Mouse (Mus musculus) embryonic facial prominence, embryonic 14.5 days (tissue): ENCODE measurements around the gene Rhbdd3. TPM values are rescaled to one million over a fixed set of nuclear protein-coding genes. Genes with fewer than 3 reads are reported as not detected.
"Not testable (repeated sequence)": the region's sequence is repeated elsewhere in the genome, so short reads cannot be mapped to it uniquely, and the experiment has no call there.

Experiments
- ATAC-seq: fragments of 200-750 bp; cut with Nextera tagmentation; 2 replicates; pipeline ENCODE4 v1.8.0; 2017; ENCODE audit warnings: low read depth, moderate number of reproducible peaks, moderate TSS enrichment
- DNase-seq: peaks from one replicate; pipeline ENCODE4 v3.0.0-alpha.2; 2015; ENCODE audit warnings: low spot score
- H3K27ac ChIP-seq: fragments of 300-500 bp; sonication (generic); replicated peaks from 2 replicates; pipeline ENCODE4 v1.5.1; 2014; ENCODE audit warnings: low read depth, mild to moderate bottlenecking, low read length, moderate library complexity
- H3K27me3 ChIP-seq: fragments of 300-500 bp; sonication (generic); replicated peaks from 2 replicates; pipeline ENCODE4 v1.6.1; 2014; ENCODE audit warnings: low read length; ENCODE audit not compliant: control insufficient read depth, insufficient read depth
- H3K36me3 ChIP-seq: fragments of 300-500 bp; sonication (generic); 2 replicates; pipeline ENCODE4 v1.6.1; 2014; ENCODE audit warnings: low read length, mixed read lengths; ENCODE audit not compliant: control insufficient read depth, insufficient read depth
- H3K4me1 ChIP-seq: fragments of 300-500 bp; sonication (generic); 2 replicates; pipeline ENCODE4 v1.6.1; 2014; ENCODE audit warnings: antibody characterized with exemption, low read length; ENCODE audit not compliant: control insufficient read depth, insufficient read depth
- H3K4me2 ChIP-seq: fragments of 300-500 bp; sonication (generic); 2 replicates; pipeline ENCODE4 v1.6.1; 2014; ENCODE audit warnings: low read depth, mild to moderate bottlenecking, low read length, moderate library complexity, mixed read lengths
- H3K4me3 ChIP-seq: fragments of 300-500 bp; sonication (generic); 2 replicates; pipeline ENCODE4 v1.5.1; 2014; ENCODE audit warnings: low read depth, mild to moderate bottlenecking, low read length
- H3K9ac ChIP-seq: fragments of 300-500 bp; sonication (generic); 2 replicates; pipeline ENCODE4 v1.6.1; 2014; ENCODE audit warnings: low read depth, mild to moderate bottlenecking, low read length, moderate library complexity, mixed read lengths
- H3K9me3 ChIP-seq: fragments of 300-500 bp; sonication (generic); 2 replicates; pipeline ENCODE4 v1.6.1; 2016; ENCODE audit warnings: low read length; ENCODE audit not compliant: control insufficient read depth
- WGBS: fragments of 180-500 bp; shearing (Covaris S2); extraction: QIAGEN DNeasy Blood & Tissue Kit; methylation state at CpG from one replicate; pipeline ENCODE4 v1.1.7; 2014; 5-methylcytosine and 5-hydroxymethylcytosine counted together
- polyA plus RNA-seq: library from polyadenylated mRNA; unstranded; fragments of >200 nt; fragmentation: Nextera tagmentation; extraction: Ambion mirVana; gene quantifications from 2 replicates; pipeline ENCODE4 v1.2.1, GENCODE M21; 2014

The Rhbdd3 gene
- polyA plus RNA-seq, 1 experiment from 2014 or later, result 21.8 TPM

DNA sequence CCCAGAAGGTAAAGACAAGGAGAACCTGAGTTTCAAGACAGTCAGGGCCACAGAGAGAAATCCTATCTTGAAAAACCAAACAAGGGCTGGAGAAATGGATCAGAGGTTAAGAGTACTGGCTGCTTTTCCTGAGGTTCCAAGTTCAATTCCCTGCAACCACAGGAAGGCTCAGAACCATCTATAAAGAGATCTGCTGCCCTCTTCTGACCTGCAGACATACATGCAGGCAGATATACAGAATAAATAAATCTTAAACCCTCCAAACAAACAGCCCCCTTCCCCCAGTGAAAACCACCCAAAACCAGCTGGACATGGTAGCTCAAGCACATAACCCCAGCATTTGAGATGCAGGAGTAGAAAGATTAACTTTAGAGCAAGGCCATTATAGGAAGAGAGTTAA, 23.0 kb upstream of the Rhbdd3 start:
- Histone ChIP-seq H3K36me3 (peaks cover 86% of the 10 kb centered on the region), H3K4me1 (no peaks in the 10 kb centered on the region), H3K4me3 (no peak overlapping the region), H3K27ac (no peak overlapping the region), H3K9me3 (no peaks in the 10 kb centered on the region), H3K27me3 (no peaks in the 10 kb centered on the region), H3K9ac (no peak overlapping the region), H3K4me2 (no peak overlapping the region)
- no peak for DNase-seq
- ATAC-seq, result no peak

- H3K4me3 ChIP-seq, H3K4me2 ChIP-seq, H3K9me3 ChIP-seq, H3K27ac ChIP-seq, H3K27me3 ChIP-seq, ATAC-seq, H3K4me1 ChIP-seq, H3K9ac ChIP-seq, DNase-seq: not testable (repeated sequence)
- peaks cover 83% of the 10 kb centered on the region for H3K36me3 ChIP-seq
- 87% methylated on average over 4 of the region's 5 CpGs for WGBS
Measured at GRCm38 (mm10) chr11:5076843-5077242, 21.9 kb upstream of the Rhbdd3 start.

DNA sequence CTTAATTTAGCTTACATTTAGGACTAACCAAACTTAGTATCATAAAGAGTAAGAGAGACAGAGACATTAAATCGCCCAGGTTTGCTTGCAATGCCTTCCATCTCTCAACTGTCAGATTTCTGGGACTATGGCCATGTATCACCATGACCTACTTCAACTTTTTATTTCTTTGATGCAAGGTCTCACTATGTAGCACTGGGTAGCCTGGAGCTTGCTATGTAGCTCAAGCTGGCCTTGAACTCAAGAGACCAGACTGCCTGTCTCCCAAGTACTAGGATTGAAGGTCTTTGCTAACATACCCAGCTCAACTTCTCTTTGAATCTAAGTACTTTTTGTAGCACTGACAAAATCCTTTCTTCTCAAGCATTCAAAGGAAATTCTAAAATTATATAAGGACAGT, 9.6 kb upstream of the Rhbdd3 start:
- Histone ChIP-seq H3K36me3 (peaks cover 92% of the 10 kb centered on the region), H3K27me3 (no peaks in the 10 kb centered on the region), H3K9me3 (no peaks in the 10 kb centered on the region), H3K4me1 (no peaks in the 10 kb centered on the region), H3K4me2 (no peak overlapping the region), H3K27ac (no peak overlapping the region), H3K4me3 (no peak overlapping the region), H3K9ac (no peak overlapping the region)
- 100% methylated on average over 1 of the region's 1 CpGs for WGBS
- ATAC-seq, result no peak
- no peak for DNase-seq

GRCm38 (mm10) chr11:5091706-5092105, 7.0 kb upstream of the Rhbdd3 start:
- Histone ChIP-seq H3K9me3 (no peaks in the 10 kb centered on the region), H3K27ac (no peak overlapping the region), H3K4me2 (no peak overlapping the region), H3K36me3 (peaks cover 67% of the 10 kb centered on the region), H3K9ac (no peak overlapping the region), H3K4me1 (peaks cover 9% of the 10 kb centered on the region), H3K4me3 (no peak overlapping the region), H3K27me3 (no peaks in the 10 kb centered on the region)
- ATAC-seq, result no peak
- DNase-seq, result peak; percentile 36
- 40% methylated on average over 2 of the region's 2 CpGs for WGBS

DNA sequence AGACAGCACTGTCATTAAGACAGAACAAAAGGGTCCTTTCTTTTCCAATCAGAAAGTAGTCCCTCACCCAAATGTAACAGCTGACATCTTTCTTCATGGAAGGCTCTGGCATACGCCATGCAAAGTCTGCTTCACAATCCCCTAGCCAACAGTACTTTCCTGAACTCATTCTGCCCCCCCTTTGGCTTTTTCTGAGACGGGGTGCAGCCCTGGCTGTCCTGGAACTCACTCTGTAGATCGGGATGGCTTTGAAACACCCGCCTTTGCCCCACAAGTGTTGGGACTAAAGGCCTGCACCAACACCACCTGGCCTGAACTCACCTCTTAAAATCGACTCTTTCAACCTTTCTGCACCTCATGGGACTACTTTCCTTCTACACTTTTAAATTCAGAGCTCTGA, 2.8 kb upstream of the Rhbdd3 start:
- ATAC-seq, result no peak
- no peak overlapping the region for H3K27ac ChIP-seq
- DNase-seq, result no peak
- 79% methylated on average over 5 of the region's 5 CpGs for WGBS
- no peak overlapping the region for H3K9ac ChIP-seq
- peaks cover 19% of the 10 kb centered on the region for H3K4me1 ChIP-seq
- no peaks in the 10 kb centered on the region for H3K9me3 ChIP-seq
- peaks cover 27% of the 10 kb centered on the region for H3K36me3 ChIP-seq
- no peak overlapping the region for H3K4me3 ChIP-seq
- peak overlapping the region; percentile 81; the same call in 1 of the 2 replicates for H3K4me2 ChIP-seq
- no peaks in the 10 kb centered on the region for H3K27me3 ChIP-seq

DNA sequence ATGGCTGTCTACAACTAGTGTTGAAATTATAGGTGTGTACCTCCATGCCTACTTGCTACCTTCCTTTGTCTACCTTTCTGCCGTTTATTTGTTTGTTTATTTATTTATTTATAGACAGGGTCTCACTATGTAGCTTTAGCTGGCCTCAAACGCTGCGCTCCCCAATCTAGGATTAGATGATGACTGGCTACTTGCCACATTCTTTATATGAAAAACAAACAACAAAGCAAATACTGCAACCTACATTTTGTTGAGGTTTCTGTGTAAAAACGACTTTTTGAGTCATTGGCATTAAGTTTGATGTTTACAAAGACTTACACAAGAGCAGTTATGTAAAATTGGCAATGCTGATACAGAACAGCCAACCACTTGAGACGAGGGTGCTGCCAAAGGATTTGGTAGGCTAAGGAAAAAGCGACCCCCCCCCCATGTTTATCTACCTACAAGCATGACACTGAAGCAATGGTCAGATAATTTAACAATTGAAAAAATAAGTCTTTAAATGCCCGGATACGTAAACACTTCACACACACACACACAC, 2.2 kb upstream of the Rhbdd3 start:
- peak overlapping the region; percentile 91 for H3K4me3 ChIP-seq
- H3K27me3 ChIP-seq, result no peaks in the 10 kb centered on the region
- H3K4me1 ChIP-seq, result peaks cover 20% of the 10 kb centered on the region
- H3K27ac ChIP-seq, result no peak overlapping the region
- ATAC-seq (no peak), DNase-seq (no peak)
- 64% methylated on average over 8 of the region's 8 CpGs for WGBS
- H3K9me3 ChIP-seq, result no peaks in the 10 kb centered on the region
- H3K4me2 ChIP-seq, result peak overlapping the region; percentile 81
- peaks cover 20% of the 10 kb centered on the region for H3K36me3 ChIP-seq
- H3K9ac ChIP-seq, result peak overlapping the region; percentile 98; the same call in 1 of the 2 replicates

- Histone ChIP-seq H3K4me1 (peaks cover 20% of the 10 kb centered on the region), H3K4me2 (peak overlapping the region; percentile 81), H3K9ac (peak overlapping the region; percentile 98), H3K36me3 (peaks cover 9% of the 10 kb centered on the region; the same call in 1 of the 2 replicates), H3K4me3 (peak overlapping the region; percentile 91), H3K27me3 (no peaks in the 10 kb centered on the region), H3K27ac (peak overlapping the region; percentile 98), H3K9me3 (no peaks in the 10 kb centered on the region)
- DNase-seq (peak; percentile 31), ATAC-seq (no peak; the same call in 1 of the 2 replicates)
- WGBS, result under 1% methylated on average over 39 of the region's 44 CpGs
Measured at GRCm38 (mm10) chr11:5098035-5098735, 541 bp upstream of the Rhbdd3 start.

DNA sequence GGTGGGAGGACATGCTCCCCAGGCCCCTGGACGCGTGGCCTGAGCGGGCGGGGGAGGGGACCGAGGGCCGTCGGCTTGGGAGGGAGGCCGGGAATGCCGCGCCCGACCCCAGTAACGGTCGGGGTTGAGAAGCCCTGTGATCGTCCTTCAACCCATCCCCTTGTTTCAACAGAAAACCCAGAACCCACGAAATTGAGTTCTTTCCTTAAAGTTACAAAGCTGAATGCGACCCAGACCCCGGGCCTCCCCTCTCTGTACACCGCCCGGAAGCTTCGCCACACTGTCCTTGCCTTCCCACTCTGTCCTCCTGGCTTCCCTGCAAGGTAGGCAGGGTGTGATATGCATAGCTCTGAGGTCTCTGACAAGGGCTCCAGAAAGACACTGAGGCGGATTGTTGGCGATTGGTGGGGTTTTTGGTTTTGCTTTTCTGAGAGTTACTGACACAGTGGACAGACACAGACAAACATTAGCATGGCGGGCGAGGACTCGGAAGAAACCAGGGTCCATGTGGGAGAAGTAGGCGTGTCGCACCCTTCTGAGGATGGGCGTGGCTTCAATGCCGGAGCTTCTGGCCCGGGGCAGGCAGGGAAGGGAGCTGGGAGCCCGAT, 954 bp downstream of the Rhbdd3 start:
- Histone ChIP-seq H3K4me2 (peak overlapping the region; percentile 88), H3K4me1 (peaks cover 20% of the 10 kb centered on the region), H3K9ac (peak overlapping the region; percentile 98), H3K9me3 (no peaks in the 10 kb centered on the region), H3K4me3 (peak overlapping the region; percentile 91), H3K27ac (peak overlapping the region; percentile 98), H3K36me3 (peaks cover 7% of the 10 kb centered on the region; the same call in 1 of the 2 replicates), H3K27me3 (no peaks in the 10 kb centered on the region)
- peak; percentile 95 for DNase-seq
- WGBS, result under 1% methylated on average over 19 of the region's 31 CpGs
- peak; percentile 80 for ATAC-seq
